Mouse (Mus musculus) testis, postnatal 14 days (tissue): ENCODE measurements around the gene Clstn1.
"Not testable (repeated sequence)": the region's sequence is repeated elsewhere in the genome, so short reads cannot be mapped to it uniquely, and the experiment has no call there.

Experiments
- DNase-seq: peaks from one replicate; pipeline ENCODE4 v3.0.0; 2021; ENCODE audit warnings: low spot score

Clstn1 gene

DNA sequence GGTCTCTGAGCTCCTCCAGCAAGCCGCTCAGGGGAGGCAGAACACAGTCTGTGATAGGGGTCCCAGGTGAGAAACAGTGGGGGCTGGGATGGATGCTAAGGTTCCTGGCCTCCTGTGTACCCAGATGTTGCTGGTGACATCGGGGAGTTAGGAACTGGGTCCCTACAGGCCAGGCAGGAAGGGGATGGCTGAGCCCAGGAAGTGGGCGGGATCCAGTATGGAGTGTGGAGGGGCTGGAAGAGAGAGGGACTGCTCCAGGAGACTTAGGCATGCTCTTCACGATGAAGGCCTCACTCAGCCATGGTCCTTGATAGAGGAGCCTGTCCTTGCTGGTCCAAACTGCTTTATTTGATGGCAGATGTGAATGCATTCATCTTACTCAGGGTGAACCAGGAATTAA is 13.9 kb downstream of the Clstn1 start:
- DNase-seq = no peak

DNA sequence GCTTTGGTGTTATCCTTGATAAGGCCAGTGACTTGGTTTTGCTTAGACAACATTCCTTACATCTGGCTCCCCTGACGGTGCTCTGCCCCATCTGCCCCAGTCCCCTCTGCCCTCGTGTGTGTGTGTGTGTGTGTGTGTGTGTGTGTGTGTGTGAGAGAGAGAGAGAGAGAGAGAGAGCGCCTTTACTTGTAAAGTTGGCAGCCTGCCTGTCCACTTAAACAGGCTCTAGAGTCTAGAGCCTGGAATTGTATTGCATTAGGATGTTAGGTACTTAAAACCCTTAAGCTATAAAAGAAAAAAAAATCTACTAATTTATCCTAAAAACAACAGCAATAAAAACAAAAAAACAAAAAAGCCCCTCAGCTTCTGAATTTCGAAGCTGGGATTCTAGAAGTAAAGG is 15.2 kb downstream of the Clstn1 start:
- no peak for DNase-seq

GRCm38 (mm10) chr4:149602236-149602635 is 16.0 kb downstream of the Clstn1 start:
- no peak for DNase-seq

GRCm38 (mm10) chr4:149603860-149604259 is 17.6 kb downstream of the Clstn1 start:
- DNase-seq = no peak

- DNase-seq = no peak
Measured at GRCm38 (mm10) chr4:149604518-149604917, 18.2 kb downstream of the Clstn1 start.

- DNase-seq = no peak
Measured at GRCm38 (mm10) chr4:149606056-149606455, 19.8 kb downstream of the Clstn1 start.

GRCm38 (mm10) chr4:149606766-149607358 is 20.6 kb downstream of the Clstn1 start:
- DNase-seq = no peak

DNA sequence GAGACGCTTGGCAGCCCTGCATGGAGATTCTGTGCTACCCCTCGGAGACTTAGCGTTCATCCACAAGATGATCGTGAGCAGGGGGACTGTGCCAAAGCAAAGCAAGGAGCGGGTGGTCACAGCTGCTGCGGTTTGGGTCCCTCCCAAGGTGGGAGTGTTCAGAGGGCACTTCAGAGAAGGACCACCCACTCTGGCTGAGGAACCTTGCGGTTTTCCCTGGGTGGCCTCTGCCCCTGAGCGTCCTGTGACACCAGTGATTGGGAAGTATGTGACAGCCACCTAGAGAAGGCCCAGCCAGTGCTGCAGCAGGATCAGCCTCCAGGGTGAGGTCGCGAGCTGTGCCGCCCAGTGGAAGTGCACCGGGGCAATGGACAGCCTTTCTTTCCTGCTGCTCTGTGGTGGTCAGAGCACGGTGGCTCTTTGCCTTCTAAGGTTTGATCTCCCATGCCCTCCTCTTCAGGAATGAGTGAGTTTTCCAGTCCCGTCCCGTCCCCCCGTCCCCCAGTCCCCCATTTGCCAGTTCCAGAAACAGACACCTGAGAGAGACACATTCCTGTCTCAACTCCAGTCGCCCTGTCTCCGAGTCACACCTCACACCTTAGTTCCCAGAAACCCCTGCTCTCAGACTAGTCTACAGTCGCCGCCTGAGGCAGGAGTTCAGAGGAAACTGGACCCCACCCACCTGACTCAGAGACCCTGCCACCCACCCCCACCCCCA is 21.5 kb downstream of the Clstn1 start:
- no peak for DNase-seq

- DNase-seq = no peak
Measured at GRCm38 (mm10) chr4:149608309-149608638, 22.0 kb downstream of the Clstn1 start.

DNA sequence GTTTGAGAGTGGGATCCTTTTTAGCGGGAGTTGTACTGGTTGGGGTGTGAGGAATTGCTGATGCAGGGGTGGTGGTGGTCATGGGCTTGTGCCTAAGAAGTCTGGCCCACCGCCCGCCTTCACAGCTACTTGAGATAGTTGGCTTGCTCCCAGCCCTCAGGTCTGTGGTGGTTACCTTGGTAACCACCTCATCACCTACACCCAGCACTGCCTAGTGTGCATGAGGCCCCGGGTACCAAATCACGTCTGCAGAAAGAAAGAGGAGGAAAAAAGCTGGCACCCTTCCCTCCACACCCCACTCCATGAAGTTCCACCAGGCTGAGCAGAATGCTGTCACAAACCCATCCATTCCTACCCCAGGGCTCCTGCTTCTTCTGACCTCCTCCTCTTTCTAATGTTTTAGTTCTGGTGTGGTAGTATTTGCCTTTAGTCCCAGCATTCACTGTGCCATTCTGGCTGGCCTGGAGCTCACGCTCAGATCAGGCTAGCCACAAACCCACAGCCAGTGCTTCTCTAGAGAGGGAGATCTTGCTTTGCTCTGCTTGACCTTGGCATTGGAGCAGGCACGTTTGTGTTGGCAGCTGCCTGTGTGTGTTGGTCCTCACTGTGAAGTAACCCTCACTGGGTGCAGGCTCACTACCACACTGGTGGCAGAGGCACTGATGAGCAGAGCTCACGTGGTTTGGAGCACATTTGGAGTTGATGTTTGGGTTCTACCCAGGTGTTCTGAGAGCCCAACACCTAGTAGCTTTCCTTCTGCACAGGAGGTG is 23.2 kb downstream of the Clstn1 start:
- DNase-seq = no peak

GRCm38 (mm10) chr4:149611376-149612044 is 25.2 kb downstream of the Clstn1 start:
- no peak for DNase-seq

DNA sequence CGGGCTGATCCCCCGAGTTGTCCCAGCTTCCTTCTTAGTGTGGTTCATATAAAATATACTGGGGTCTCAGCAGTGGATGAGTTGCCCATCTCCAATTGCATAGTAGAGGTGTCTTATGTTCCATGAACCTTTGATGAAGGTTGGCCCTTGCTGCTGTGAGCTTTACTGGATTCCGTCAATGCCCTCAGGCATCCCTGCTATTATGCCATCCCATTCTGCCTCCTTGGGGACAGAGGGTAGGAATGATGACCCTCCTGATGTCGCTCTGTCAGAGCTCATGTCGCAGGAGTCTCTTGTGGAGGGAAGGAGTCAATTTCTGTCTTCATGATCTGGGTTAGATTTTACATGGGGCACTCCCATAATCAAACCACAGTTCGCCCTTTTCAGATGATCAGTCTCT is 27.2 kb downstream of the Clstn1 start:
- DNase-seq = not testable (repeated sequence)

GRCm38 (mm10) chr4:149614869-149615268 is 28.6 kb downstream of the Clstn1 start:
- DNase-seq = no peak

DNA sequence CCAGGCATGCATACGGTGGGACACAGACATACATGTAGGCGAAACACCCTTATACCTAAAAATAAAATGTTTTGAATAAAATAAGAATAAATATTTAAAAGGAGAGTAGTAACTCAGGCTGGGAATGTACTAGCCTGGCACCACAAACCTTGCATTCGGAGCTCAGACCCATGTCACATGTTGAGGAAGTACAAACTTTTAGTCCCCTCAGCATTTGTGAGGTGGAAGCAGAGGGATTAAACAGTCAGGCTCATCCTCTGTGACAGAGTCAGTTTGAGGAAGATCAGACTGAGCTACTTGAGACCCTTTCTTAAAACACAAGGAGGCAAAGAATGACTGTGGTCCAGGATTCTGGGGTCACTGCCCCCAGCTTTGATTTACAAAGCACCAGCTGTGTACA is 30.7 kb downstream of the Clstn1 start:
- not testable (repeated sequence) for DNase-seq

GRCm38 (mm10) chr4:149619988-149620387 is 33.7 kb downstream of the Clstn1 start:
- DNase-seq = no peak

DNA sequence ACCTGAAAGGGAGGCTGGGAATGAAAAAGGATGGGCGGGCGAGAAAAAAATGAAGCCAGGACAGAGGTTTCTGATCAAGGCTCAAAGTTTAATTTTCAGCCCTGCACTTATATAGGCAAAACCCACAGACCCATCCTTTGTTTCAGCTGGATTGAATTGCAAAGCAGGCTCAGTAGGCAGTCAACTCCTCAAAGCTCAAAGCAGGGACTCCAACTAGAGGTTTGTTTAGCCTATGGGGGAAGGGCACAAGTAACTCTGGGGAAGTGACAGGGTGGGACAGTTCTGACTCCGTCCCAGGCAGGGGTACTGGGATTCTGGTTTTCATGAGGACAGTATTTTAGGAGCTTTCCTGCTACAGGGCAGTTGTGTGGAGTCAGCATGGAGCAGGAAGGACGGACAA is 35.0 kb downstream of the Clstn1 start:
- DNase-seq = no peak

DNA sequence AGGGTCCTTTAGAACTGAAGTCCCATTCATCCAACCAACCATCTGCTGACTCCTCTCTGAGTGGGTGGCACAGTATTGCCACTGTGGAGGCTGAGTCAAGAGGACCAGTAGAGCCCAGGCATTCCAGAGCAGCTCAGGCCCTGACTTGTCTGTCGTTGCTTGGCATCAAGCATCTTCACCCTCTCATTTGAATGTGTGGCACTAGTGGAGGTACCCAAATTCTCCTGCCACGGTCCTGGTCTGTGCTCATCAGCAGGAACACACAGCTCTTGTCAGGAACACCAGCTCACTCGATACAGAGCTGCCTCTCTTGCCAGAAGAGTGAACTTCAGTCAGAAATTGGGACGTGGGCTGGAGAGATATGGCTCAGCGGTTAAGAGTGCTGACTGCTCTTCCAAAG is 37.4 kb downstream of the Clstn1 start:
- DNase-seq = no peak

DNA sequence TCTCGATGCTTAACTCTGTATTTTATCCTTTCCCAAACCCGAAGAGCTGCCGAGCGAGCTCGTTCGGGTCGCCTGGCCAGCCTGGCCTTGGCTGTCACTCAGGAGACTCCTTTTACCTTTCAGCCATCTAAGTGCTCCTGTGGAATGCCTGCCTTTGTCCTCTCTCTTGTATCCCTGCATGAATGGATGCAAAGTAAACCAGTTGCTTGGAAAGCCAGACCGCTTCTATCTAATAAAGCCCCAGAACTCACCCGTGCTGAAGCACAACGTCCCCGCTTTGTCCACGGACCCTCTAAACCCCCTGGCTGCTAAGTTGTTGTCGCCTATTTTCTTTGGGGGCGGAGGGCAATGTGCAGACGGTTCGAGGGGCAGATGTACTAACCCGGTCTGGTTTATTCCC is 40.5 kb downstream of the Clstn1 start:
- no peak for DNase-seq

GRCm38 (mm10) chr4:149628372-149628771 is 42.1 kb downstream of the Clstn1 start:
- no peak for DNase-seq

DNA sequence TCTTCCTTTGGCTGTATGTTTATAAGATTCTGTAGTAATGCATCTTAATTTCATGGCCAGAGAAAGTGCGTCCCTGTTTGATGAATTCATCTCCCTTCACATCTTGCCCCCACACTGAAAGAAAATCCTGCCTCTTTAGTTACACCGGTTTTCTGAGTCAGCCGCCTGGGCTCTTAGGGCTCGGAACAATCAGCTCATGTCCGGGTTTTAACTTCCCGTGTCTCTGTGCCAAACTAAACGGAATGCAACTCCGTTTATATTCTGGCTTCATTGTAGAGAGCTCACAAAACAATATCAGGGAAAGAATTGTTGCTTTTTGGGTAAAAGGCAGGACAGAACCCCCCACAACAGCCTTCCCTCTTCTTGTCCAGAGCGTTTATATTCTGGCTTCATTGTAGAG is 42.5 kb downstream of the Clstn1 start:
- no peak for DNase-seq

DNA sequence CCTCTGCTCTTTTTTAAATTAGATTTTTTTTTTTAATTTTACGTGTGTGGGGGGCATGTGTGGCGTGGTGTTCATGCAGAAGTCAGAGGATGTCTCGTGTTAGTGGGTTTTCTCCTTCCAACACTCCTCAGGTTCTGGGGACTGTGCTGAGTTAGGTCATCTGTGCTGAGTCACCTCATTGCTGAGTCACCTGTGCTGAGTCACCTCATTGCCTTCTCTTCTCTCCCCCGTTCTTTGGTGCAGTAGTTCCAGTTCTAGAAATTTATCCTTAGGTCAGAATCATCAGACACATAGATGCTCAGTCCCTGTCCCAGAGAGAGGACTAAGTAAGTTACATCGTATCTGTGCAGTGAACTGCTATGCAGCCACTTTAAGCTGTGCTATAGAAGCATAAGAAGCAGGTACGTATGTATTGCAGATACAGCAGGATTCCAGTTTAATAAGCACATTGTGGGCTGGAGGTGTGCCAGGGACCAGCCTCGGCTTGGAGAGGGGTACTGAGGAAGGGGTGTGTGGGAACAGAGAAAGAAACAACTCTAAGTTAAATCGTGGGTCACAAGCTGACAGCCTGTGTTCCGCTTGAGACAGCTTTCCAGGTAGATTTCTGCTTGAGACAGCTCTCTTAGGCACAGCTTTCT is 46.5 kb downstream of the Clstn1 start:
- DNase-seq = no peak

DNA sequence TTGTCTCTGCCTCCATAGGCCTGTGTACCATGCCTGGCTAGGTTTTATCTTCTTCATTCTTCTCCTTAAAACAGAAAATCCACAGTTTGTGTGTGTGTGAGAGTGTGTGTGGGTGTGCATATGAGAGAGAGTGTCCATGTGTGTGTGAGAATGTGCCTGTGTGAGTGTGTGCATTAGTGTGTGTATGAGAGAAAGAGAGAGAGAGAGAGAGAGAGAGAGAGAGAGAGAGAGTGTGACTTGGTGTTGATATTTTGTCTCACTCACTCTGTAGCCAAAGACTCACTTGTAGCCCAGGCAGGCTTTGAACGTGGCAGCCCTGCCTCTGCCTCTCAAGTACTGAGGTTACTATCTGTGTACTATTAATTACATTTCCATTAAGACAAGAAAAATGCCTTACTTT is 47.9 kb downstream of the Clstn1 start:
- DNase-seq = no peak
